Mouse (Mus musculus) urinary bladder, adult 2 months (tissue): ENCODE results near the gene Tln1. TPM values are rescaled to one million over a fixed set of nuclear protein-coding genes. Genes with fewer than 3 reads are reported as not detected.
"Not testable (repeated sequence)": the region's sequence is repeated elsewhere in the genome, so short reads cannot be mapped to it uniquely, and the experiment has no call there.

ENCODE experiments used
- DNase-seq: peaks from one replicate; pipeline ENCODE4 v3.0.0; 2022; ENCODE audit warnings: low spot score
- polyA plus RNA-seq: library from polyadenylated mRNA; depleted of rRNA; stranded (reverse); fragments of >200 nt; gene quantifications from 2 replicates; pipeline ENCODE4 v1.2.3, GENCODE M21; 2012

Tln1 gene
- polyA plus RNA-seq, 1 experiment = 124 TPM

DNA sequence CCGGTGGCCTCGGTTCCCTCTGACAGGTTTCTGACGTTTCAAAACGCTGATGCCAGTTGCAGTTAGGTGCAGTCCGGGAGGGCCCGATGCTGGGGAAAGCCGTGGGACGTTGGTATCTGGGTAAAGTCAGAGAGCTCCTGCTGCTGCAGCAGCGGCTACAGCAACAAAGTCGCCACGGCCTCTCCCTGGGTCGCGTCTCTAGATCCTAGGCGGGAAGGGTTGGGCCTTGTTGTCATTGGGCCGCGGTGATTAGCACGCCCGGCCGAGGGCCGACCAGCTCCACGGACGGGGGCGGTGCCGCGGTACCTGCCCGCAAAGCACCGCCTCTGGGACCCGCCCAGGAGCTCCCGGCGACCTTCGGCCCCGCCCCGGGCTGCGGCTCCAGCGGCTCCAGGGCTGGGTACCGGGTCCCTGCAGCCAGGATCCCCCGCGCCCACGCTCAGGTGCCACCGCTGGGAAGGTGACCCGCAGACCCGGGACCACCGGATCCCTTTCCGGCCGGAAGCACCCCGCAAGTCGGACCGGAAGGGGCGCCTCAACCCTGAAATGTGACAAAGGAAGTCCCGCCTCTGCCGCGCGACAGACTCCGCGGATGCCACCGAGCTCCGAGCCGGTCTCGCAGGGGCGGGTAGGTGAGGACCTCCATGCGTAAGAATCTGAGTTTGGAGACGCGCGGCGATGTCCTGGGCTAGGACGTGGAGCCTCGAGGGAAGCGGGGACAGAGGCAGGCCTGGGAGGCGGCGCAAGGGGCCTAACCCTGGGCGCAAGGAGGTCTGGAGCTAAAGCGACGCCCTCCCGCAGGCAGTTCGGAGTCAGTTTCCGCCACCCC, 16.1 kb upstream of the Tln1 start, which contains the start of the genes Rgp1 and Gba2:
TSS of gene Rgp1 (plus strand) at position 340 of the 829 bp plus-strand sequence.
TSS of gene Gba2 (minus strand) at position 498 of the 829 bp plus-strand sequence.
- DNase-seq = peak; percentile 88

DNA sequence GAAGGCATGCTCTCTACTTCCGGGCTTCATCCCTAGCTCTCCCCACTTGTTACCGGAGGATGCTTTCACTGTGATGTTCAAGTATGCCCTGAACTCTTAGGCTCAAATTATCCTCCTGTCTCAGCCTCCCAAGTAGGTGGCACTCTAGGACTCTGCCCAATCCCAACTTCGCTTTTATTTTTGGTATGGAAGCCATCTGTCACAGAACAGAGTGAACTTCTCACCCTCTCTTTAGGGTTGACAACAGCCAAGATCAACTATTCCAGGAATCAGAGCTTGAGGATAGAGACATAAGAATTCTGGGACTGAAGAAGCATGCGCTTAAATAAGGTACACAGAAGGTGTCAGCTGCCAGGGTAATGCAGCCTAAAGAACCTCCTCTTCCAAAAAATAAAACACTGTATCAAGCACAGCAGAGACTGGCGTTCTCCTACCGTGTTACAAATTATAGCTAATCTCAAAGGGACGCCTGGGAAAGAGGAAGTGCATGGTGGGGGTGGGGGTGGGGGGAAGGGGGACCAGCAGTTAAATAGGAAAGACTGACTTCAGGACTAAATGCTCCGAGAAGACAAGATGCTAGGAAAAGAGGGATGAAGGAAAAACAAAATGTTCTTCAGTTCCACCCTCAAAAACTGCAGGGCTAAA, 14.9 kb upstream of the Tln1 start:
- DNase-seq = no peak

DNA sequence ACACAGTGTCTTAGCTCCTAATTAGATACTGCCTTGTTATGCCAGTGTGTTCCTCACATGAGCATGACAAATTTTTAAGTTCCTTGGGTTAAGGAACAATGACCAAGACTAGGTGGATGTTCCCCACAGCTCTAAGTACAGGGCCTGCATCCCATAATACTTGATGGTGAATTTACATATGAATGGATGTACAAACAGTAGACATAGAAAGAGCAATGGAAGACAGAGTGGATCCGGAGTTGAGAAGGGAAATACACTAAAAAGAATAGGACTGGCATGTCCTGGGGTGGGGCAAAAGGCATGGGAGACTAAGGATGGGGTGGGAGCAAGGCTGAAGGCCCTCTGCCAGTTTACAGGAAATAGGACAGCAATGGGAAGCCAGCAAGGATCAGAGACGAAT, 12.9 kb upstream of the Tln1 start:
- DNase-seq = no peak

DNA sequence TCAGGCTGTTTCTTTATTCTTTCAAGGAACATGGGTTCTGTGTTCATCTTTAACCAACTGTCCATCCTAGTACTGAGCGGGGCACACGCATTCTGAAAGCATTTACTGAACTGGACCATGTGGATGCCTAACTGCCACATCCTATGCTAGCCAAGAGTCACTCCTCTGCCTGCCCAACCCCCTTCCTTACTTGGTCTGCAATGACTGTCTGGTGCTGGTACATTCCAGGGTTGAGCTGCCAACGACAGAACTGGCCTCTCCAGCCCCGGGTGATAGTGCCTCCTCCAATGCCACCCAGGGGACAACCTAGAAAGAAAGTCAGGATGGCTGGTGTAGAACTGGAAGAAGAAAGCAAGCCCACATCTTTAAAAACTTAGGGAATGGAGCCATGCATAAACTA, 11.1 kb upstream of the Tln1 start:
- DNase-seq = no peak

DNA sequence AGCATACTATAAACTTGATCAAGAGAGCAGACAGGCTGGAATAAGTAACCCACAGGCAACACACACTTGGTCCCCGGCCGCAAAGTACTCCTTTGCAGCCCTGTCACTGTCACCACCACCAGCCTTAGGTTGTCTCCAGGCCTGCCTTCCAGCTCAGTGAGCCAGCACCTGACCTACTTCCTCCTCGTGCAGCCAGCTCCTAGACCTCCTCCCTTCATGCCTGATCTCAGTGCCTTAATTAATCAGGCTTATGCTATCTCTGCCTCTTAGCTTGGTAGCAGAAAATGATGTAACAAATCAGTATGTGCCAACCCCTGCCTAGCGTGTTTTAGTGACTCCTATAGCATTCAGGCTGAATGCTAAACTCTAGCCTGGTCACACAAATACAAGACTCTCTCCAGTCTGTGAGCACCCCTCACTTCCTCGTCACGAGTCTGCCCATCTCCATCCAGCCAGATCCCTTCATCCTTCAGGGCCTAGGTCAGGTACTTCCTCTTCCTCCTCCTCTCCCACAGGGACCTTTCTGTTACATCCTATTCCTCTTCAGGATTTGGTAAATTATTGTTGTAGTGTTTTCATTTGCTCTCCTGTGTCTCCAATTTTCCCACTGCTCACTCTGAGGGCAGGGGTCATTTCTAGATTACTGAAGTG, 9.0 kb upstream of the Tln1 start:
- DNase-seq = no peak

DNA sequence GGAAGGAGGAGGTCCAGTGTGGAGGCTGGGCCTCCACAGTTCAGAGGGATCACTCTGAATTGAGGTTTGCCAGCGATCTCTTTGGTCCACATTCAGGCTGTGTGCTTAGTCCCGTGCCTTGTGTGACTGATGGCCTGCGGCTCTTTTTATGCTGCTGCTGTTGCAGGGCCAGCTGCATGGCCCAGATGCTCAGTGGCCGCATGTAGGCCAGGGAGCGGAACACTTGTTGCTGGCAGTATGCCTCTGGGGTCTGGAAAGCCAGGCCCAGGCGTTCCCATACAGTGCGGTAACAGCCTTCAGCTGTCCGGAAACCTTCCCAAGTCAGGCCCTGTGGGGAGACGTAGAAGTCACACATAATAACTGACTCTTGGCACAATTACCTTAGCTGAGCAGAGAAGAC, 4.6 kb upstream of the Tln1 start:
- DNase-seq = no peak

DNA sequence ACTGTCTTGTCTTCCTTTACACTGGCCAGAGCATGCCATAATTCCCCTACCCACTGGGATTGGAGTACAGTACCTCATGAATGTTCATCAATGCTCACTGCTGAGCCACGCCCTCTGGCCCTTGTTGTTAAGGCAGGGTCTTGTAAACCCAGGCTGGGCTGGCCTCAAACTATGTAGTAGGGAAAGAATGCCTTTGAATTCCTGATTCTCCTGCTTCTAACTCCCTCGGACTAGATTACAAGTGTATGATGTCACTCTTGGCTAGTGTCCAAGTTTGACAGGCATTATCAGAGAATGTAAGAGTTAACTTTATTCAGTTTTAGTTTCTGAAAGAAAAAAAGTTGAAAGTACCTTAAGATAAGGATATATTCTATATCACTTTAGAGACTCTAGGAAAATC, 1.7 kb upstream of the Tln1 start:
- DNase-seq = no peak

DNA sequence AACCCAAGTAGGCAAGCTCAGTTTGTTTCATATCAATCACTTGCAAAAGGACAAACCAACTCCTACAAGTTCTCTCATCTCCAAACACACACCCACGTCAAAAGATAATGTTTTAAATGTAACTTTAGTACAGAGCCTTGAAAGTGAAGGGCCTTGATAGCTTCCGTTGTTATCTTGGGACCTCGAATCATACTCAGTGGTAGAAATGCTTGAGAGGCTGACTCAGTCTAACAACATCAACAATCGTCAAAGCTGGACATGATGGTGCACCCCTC, 1.0 kb upstream of the Tln1 start:
- no peak for DNase-seq

DNA sequence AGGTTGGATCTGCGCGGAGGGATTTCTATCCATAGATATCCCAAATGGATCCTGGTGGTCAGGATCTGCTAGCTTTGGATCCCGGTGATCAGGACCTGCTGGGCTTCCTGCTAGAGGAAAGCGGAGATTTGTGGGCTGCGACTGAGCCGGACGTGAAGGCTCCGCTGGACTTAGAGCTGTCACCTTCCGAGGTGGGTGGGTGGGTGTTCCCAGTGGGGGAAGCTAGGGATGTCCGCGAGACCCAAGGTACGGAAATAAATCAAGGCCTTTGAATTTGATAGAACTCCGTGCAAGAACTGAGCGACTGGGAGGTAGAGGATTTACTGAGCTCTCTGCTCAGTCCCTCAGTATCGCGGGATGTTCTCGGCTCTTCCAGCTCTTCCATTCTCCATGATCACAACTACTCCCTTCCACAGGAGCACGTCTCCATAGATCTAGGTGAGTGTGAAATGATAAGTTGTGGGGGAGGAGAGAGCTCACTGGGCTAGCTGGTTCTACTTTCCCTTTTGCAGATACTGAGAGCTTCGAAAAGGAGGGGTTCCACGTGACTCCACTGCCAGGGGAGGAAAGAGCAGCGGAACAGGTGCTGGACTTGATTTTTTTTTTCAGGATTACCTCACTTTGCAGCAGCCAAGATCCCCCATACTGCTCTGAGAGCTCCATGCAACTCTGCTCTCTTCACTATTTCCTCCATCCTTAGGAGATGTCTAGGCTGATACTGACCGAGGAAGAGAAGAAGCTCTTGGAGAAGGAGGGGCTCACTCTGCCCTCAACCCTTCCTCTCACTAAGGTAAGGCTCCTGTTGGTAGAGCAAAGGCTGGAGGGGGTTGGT, 494 bp upstream of the Tln1 start:
- no peak for DNase-seq

DNA sequence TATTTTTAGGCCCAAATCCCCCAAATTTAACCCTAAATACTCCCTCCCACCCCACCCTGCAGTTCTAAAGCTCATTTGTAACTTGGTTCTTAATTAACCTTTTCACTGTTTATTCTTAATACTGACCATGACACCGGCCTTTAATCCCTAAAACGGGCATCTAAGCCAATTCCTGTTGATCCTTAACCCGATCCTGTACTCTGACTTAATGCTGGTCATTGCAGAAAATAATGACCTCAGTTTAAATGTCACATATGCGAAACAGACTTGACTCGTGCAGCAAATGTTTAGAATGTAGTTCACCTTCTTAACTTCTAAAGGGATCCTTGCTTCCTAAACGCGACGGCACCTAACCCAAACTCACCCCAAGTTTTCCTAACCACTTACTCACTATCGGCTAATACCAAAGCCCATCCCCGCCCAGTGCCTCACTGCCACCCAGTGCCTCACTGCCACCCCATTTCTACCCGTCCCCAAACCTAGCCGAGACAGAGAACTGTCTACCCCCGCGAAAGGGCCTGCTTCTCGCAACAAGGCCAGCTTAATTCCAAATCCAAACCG, 975 bp downstream of the Tln1 start:
- no peak for DNase-seq

DNA sequence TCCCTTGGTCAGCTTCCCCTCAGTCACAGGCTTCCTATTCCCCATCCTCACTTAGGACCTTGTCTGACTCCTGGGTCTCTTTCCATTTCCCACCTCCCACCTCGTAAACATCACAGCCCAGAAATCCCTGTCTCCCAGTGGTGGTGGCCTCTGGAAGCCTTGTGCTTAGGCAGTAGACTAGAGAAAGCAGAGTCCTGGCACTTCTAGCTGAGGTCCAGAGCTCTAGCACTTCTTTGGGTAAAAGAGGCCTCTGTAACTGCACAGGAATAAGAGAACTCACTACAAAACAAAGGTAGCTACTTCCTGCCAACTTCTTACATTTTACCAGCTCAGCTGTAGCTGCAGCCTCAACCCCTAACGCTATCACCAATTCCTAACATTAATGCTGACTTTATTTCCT, 1.5 kb downstream of the Tln1 start:
- no peak for DNase-seq

DNA sequence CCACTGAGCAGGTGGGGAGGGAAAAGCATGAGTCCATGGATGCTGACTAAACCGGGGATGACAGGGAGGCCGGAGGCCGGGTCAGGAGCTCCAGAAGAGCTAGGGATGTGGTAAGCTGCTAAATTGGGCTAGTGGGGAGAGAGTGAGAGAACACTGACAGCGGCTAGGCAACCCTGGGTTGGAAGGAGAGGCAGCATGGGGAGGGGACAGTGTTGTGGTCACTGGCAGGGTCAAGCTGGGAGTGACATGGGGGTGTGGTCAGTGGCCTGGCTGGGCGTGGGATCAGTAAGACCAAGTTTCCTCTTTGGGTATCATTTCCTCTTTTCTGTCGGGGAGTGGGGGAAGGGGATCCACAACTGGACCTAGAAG, 2.3 kb downstream of the Tln1 start:
- DNase-seq = no peak

DNA sequence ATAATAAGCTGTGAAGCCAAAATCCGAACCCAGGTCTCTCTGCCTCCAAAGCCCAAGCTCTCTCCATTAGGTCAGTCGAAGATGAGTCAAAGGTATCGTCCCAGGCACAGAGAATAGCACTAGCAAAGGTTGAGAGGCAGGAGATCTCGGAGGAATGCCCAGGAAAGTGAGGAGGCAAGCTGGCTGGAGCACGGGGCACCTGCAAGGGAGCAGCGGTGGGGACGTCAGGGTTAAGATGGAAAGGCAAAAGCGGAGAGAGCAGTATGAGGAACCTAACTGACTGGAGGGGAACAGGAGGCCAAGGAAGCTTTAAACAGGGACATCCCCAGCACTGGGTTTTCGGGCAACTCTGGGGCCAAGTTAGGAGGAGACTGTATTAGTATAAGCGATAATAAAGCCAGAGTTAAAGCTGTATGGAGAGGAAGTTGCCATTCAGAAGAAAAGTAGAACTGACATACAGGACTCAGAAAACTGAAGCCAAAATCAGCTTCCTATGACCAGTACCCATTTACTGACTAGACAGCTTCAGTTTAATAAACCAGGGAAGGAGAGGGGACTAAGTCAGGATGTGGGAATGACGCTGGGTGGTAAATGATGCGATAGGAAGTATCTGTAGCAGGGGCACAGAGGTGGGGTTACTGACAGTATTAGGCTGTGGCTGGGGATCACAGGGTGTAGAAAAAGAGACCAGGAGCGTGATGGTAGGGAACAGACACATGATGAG, 2.8 kb downstream of the Tln1 start:
- no peak for DNase-seq

DNA sequence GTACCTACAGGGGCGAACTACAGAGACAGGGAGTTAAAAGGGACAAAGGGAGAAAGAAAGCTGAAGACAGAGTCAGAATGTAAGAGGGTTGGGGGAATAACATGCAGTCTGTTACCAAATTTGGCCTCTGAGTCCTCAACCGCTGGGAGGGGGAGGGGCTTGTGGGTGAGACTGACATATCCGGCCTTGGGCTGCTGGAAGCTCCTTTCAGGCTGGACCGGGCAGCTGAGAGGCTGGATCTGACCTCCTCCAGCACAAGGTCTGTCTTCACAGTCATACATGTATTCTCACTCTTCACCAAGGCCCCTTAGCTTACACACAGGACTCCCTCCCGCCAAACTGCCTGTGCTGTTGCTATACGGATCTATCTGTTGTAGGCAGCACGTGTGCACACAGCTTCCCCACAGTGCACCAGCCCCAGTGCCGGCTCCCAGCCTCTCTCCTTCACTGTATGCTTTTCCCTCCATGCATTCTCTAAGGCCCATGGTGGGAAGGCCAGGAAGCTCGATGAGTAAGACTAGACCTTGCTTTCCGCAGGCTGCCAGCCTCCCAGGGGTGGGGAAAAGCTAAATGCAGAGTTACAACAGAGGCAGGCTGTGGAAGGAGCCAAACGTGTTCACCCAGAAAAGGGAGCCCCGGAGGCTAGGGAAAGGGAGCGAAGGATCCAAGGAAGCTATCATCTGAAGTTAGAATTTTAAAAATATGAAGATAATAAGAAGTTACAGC, 3.7 kb downstream of the Tln1 start:
- DNase-seq = no peak

DNA sequence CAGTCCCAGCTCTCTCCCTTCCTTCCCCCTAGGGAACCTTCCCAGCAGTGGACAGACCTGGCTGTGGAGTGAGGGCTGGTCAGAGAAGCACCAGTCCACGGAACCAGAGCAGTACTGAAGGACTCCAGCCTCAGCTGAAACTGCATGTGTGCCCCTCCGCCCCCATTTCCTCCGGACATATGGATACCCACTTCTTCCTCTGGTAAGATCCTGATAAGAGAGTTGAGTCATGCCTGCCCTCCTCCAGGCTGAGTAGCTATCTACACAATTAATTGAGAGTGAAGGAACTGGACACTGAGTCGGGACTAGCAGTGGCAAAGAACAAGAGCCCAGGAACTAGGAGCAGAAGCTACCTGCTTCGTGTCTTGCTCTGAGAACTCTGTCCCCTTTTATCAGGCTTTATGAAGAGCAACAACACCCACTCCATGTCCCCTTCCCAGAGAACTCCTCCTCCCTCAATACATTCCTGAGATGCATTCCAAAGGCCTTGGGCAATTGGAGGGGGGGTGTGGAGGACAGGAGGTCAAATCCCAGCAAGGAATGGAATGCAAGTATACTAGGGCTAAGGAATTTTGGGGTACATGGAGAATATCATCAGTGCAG, 4.4 kb downstream of the Tln1 start:
- DNase-seq = no peak

DNA sequence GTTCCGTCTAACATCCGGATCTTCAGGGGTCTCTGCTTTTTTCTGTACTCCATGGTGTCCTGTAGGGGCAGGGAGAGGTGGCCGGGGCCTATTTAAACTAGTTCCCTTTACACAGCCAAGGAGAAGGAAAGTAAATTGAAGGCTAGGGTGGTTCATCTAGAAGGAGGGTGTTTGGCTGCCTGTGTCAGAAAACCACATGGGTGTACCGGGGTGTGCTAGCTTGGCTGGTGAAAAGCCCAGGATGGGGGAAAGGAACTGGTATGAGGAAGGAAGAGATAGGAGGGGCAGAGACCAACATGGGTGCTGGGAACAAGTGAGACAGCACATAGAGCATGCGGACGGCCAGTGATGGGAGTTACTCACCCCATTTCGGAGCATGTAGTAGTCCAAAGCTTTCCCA, 6.6 kb downstream of the Tln1 start:
- no peak for DNase-seq

DNA sequence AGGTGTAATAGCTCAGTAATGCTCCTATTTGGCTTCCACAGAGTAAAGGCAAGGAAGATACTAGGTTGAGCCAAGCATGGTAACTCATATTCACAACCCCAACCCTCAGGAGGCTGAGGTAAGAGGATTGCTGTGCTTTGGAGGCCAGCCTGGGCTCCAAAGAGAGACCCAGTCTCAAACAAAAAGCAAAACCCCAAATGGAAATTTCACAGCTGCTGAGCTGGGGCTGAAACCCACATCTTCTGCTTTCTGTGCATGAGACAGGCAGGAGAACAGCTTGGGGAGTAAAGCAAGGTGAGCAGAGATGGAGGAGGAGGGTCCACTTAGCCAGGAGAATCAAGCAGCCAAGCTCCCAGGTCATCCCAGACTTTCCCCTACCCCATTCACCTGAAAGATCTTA, 8.6 kb downstream of the Tln1 start:
- no peak for DNase-seq

DNA sequence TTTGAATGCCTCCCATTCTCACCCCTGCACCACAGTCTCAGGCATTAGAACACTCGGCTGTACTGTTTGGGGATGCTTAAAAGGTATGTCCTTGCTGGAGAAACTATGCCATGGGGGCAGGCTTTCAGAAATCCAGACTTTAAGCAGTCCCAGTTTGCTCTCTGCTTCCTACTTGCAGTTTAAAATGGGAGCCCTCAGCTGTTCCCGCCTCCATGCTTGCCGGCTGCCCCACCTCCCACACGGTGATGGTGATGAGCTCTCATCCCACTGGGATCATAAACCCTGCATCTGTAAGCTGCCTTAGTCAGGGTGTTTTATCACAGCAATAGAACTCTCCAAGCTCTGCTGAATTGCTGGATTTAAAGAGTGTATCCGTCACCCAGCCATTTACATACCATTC, 10.1 kb downstream of the Tln1 start:
- no peak for DNase-seq

DNA sequence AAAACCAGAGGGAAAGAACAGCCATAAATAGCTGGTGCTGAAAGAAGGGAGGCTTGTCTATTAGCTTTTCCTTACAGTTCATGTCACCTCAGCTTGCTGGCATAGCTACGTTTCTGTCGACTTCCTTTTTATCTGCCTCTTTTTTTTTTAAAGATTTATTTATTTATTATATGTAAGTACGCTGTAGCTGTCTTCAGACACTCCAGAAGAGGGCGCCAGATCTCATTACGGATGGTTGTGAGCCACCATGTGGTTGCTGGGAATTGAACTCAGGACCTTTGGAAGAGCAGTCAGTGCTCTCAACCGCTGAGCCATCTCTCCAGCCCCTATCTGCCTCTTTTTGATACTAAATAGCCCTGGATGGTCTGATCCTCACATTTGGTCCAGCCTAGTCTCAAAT, 10.6 kb downstream of the Tln1 start:
- not testable (repeated sequence) for DNase-seq

DNA sequence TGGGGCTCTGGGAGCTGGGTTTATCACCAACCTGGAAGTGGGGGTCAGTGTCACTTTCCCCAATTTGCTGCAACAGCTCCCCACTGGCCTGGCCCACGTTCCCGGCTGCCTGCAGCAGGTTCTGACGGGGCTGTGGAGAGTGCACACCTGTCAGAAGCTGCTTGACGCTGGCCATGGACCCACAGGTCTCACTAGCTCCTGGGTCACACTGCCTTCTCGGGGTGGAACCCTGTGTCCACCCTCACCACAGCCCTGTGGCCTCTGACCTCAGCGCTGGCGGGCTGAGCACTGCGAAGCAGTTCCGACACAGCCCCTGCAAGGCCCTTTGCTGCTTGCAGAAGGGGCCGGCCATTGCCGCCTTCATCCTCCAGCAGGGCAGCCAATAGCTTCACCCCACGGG, 13.4 kb downstream of the Tln1 start:
- no peak for DNase-seq
